Mouse (Mus musculus) brown adipose tissue, adult 24 weeks (tissue): ENCODE results near the gene Tbc1d30. TPM values are rescaled to one million over a fixed set of nuclear protein-coding genes. Genes with fewer than 3 reads are reported as not detected.

Experiments used
- H3K27ac ChIP-seq: fragments of 200-500 bp; replicated peaks from 2 replicates; pipeline ENCODE4 v1.5.1; 2012; ENCODE audit warnings: low read depth, mild to moderate bottlenecking, low read length
- H3K4me1 ChIP-seq: fragments of 200-500 bp; 2 replicates; pipeline ENCODE4 v1.6.1; 2012; ENCODE audit warnings: low read length, mixed read lengths; ENCODE audit not compliant: control insufficient read depth, insufficient read depth, insufficient read length
- H3K4me3 ChIP-seq: fragments of 200-500 bp; 2 replicates; pipeline ENCODE4 v1.5.1; 2012; ENCODE audit warnings: low read depth, mild to moderate bottlenecking, low read length, moderate library complexity; ENCODE audit not compliant: insufficient read depth
- polyA plus RNA-seq: library from polyadenylated mRNA; stranded (reverse); fragments of >200 nt; gene quantifications from 2 replicates; pipeline ENCODE4 v1.2.4, GENCODE M21; 2012; ENCODE audit not compliant: missing spikeins, insufficient read depth, insufficient read length

Tbc1d30 gene
- polyA plus RNA-seq, 1 experiment: 0.24 TPM

GRCm38 (mm10) chr10:121216804-121217203 is 134.3 kb downstream of the Tbc1d30 start:
- no peak overlapping the region for H3K27ac ChIP-seq

More at GRCm38 (mm10) chr10:121216804-121217203, 134.3 kb downstream of the Tbc1d30 start:
- H3K4me3 ChIP-seq: no peak overlapping the region
- H3K4me1 ChIP-seq: no peaks in the 10 kb centered on the region

Other genes starting within 250 kb of the Tbc1d30 start
- 66.8 and 68.6 TPM in 2 replicates for gene Gns, start 13.8 kb upstream of the Tbc1d30 start, polyA plus RNA-seq
- gene Rassf3, start 125.1 kb upstream of the Tbc1d30 start, polyA plus RNA-seq: 17.3 and 25.1 TPM in 2 replicates
- 9.4 and 16.4 TPM in 2 replicates for gene Tbk1, start 235.5 kb upstream of the Tbc1d30 start, polyA plus RNA-seq